Mouse (Mus musculus) cerebellum, adult 18-20 months (tissue): ENCODE results near the gene Pygo2.

Source experiments
- DNase-seq, 2 experiments: peaks; one replicate each; pipeline ENCODE4 v3.0.0; 2021

The Pygo2 gene

DNA sequence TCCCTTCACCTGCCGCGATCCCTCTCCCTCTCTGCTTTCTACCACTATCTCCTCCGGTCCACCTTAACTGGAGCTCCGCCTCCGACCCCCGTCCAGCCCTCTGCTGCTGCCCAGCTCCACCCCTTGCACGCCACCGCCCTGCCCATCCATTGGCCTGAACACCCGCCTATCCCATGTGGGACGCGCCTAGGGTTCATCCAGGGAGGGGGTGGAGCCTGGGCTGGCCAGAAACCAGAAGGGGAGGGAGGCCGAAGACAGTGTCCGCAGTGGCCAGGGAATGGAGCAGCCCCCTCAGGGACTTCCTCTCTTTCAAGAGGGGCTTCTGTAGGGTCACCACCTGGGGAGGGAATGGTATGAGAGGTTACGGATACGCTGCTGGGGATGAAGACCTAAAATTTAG, 36.4 kb upstream of the Pygo2 start:
- peak; percentile 97 to 100 for DNase-seq

DNA sequence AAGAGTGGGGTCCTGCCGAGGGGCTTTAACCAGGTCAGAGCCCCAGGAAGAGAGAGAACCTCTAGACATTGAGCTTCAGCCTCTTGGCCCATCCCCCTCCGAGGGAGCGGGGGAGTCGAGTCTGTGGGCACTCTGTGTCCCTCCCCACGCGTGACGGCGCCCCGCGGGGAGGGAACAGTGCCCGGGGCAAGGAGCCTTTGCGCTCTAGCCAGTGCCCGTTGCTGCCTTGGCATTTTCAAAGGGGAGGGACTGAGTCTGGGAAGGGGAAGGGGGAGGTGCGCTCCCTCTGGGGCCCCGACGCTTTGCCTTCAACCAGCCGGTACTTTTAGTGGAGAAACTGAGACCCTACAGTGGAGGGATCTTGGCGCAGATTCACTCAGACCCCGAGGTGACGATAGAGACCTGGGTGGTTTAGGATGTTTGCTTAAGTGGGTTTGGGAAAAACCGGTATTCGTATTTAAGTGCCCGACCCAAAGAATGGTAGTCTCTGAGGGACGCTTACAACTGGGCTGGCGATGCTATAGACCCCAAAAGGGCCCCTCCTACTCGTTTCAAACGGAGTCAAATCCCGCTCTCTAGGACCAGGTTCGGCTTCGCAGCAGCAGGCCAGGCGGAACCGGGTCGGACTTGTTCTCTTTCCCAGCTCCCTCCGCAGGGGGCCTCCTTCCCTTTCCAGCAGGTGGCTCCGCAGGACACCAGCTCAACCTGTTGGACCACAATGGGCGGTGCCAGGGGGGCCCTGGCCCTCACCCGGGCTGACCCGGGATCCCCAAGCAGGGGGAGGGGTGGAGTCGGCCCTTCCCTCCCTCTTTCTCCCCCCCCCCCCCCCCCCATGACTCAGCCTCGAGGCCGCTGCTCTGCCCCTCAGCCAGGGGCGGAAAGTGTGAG, 35.8 kb upstream of the Pygo2 start, which contains the start of gene Zbtb7b:
Gene Zbtb7b (minus strand): TSS at position 771 of the 888 bp plus-strand sequence.
- peak; percentile 84 to 89 for DNase-seq

DNA sequence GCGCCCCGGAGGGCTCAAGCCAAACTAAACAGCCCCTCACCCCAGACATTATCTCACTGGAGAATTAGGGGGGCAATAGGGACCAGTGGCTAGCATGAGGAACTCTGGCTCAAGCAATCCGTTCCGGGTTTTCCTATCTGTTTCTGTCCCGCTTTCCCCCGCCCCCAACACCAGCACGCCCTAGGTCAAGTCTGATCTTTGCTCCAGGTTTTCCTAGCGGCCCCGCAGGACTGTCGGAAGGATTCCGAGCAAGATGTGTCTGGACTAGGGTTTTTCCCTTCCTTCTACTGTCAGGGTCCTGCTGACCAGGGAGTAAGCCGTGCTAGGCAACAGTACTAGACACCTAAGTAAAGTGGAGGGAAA, 35.1 kb upstream of the Pygo2 start:
- DNase-seq = peak; percentile 87 to 89

DNA sequence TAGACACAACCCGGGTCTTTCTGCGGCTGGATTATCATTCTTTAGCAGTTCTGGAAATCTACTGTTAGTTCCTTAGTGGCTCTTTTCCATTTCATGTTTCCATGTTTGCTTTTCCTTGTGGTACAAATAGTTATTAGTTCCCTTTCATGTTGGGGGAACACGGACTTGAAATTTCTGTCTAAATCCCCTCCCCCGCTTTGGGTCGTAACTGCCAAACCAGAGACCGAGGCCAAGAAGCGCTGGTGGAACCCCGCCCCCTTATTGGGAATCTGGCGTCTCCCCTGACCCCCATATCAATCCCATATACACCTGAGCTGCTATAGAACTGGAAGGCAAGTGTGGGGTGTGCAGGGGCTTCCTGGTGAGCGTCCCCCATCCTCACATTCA, 34.6 kb upstream of the Pygo2 start:
- peak; percentile 18 to 45 for DNase-seq

DNA sequence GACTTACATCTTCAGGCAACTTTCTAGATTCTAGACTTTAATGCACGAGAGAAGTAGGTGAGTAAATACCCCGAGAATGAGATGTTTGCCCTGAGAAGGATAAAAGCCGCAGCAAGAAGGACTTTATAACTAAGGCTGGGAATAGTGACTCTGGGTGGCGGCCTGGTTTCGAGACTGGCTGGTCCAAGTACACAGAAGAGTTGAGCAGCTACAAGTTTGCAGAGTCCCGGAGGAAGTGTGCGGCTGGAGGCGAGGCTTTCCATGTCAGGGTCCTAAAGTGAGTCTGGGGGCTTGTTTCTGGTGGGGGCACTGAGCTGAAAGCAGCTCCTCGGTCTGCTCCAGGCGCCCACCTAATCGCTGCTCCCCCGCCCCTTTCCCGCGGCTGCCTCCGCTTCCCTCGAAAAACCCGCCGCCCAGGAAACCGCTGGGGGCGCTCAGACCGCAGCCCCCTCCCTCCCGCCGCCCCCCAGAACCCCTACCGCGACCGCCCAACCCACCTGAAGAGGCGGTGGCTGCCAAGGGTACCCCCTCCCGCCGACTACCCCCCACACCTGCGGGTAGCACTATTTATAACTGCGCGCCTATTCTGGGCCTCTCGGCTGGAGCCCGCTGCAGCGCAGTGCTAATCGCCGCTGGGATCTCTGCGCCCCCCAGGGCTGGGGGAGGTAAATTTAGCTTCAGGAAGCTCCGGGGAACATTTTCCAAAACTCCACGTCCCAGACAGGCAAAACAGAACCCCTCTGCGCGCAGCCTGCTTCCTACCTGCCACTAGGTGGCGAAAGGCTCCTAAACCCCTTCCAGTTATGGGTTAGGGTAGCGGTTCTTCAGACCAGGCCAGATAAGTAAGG, 34.0 kb upstream of the Pygo2 start:
- peak; percentile 76 for DNase-seq

DNA sequence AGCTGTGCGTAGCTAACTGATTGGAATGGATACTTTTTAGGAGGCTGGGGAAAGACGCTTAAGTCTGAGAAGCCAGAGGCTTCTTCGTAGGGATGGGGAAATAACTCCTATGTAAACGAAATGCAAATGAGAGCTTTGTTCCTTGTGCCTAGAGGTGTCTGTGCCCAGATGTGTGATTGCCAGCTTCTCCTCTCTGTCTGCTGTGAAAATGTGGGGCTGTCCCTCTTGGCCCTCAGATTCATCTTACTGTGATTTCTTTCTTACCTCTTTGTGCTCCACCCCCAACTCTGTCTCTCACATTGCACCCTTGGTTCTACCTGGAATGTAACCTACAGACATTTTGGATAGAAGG, 33.4 kb upstream of the Pygo2 start:
- no peak for DNase-seq

DNA sequence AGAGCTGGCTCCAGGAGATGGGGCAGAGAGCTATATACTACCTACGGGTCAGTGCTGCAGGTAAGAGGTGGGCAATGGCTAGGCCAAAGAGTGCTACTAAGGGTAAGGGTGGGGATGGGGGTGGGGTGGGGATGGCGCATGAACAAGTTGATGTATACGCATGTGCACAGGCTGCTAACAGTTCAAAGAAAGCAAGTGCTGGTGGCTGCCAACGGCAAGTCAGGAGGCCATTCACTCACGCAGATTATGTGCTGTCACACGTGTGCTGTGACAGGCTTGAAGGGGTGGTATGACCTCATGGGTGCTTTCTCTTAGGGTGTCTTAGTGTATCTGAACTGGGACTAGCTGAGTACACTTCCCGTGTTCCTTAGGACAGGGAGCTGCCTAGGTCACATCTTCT, 28.7 kb upstream of the Pygo2 start:
- no peak for DNase-seq

DNA sequence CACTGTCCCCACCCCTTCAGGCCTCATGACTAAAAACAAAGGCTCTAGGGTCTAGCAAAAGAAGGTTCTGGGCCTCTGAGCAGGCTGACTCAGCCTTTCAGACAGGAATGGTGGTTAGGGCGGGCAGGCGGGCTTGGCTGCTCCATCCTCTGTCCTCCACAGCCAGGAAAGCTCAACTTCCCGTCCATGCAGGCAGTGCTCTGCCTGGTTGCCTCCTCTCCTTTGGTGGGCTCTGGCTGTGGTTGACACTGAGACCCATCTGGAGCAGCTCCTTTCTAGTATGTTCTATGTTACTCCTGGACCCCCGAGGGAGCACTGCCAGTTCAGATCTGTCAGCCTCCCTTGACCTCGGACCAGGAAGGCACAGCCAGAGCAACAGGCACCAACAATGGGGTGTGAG, 27.3 kb upstream of the Pygo2 start, which contains the start of gene Lenep:
Gene Lenep (minus strand): TSS at position 101 of the 400 bp plus-strand sequence.
- no peak for DNase-seq

DNA sequence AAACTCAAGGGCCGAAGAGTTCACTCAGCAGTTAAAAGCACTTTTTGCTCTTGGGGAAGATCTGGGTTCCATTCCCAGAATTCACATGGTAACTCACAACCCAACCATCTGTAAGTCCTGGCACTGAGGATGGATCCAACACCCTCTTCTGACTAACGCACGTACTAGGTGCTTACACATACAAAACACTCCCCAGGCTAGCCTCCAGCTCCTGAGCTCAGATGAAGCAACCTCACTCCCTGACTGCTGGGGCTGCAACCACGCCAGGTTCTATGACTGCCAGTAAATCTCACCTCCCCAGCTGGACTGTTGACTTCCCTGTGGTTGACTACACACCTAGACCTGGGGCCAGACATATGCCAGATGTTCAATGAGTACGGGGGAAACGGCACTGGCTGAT, 23.1 kb upstream of the Pygo2 start:
- no peak for DNase-seq

DNA sequence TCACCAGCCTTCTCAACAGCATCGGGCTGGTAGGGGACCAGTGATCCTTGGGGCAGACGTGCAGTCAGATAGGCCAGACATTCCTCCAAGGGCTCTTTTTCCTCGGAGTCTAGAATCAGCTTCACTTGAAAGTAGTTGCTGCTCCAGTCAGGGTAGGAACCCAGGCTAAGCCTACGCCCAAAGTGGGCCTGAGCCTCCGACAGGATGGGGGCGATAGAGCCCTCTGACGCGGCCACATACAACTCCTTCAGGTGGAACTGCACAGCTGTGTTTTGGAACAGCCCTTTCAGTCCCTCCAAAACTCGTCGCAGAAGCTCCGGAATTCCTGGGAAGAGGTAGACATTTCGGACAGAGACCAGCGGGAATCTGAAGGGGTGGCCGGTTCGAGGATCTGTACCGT, 21.6 kb upstream of the Pygo2 start:
- DNase-seq = no peak

DNA sequence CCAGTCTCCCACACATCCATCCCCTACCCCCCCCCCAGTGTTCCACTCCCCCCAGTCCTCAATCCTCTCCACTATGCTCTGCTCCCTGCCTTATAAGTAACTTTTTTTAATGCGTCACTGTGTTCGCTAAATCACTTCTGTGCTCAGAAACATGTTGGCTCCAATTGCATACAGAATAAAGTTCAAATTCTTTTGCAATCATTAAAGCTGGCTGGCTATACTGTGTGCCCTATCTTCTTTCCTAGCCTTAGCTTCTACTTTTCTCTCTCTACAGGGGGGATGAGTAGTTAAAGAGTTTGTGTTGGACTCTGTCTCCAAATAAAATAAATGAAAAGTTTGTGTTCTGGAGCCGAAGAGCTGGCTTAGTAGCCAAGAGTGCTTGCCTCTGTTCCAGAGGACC, 20.3 kb upstream of the Pygo2 start:
- no peak for DNase-seq

DNA sequence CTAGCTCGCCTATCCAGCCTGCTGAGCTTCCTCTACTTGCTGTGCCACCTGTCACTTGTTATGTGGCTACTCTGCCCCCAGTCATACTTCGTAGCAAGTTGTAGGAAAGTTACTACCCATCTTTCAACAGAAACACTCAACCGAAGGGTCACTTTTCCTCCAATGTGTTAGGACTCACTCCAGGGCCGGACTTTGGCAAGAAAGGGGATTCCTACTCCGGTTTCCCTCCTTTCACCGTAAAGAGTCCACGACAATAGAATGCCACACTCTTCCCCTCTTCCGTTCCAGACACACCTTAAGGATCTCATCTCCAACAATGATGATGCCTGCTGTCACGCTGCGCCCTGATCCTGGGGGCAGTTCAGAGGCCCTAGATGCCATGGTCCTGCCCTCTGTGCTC, 19.1 kb upstream of the Pygo2 start:
- no peak for DNase-seq

DNA sequence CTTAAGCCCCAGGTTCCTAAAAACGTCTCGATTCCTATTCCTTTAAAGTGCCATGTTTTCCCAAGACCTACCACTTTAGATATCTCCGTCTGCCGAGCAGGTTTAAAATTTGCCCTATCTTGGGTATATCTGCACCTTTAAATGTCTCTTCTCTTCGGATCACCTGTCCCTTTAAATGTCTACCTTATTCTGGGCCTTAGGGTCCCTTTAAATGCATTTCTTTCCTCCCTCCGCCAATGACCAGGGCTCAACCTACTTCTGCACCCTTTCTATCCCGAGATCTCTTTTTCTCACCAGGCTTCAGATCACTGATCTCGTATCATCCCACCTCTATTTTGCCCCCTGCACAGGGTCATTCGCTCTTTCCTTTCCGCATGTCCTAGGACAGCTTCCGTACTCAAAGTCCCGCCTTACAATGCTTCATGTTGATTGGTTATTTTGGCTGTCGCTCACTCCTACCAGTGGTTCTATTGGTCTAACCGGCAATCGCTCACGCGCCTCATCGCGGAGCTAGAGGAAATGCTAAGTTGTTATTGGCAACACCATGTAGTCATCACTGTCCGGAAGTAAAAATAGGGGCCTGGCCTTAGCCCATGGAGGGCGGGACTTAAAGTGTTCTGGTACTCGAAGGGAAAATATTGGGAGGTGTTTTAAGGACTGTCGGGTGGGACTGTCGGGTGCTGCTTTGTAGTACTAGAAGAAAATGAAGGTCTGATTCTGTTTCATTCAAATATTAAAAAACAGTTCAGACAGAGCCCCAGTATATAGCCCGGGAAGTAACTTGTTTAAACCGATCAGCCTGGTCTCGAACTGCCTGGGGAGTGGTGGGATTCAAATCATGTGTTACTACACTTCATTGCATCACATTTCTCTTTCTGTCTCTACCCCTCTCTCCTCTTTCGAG, 18.3 kb upstream of the Pygo2 start, which contains the start of gene Flad1:
Gene Flad1 (minus strand): TSS at position 381 of the 904 bp plus-strand sequence.
- peak; percentile 95 to 99 for DNase-seq

DNA sequence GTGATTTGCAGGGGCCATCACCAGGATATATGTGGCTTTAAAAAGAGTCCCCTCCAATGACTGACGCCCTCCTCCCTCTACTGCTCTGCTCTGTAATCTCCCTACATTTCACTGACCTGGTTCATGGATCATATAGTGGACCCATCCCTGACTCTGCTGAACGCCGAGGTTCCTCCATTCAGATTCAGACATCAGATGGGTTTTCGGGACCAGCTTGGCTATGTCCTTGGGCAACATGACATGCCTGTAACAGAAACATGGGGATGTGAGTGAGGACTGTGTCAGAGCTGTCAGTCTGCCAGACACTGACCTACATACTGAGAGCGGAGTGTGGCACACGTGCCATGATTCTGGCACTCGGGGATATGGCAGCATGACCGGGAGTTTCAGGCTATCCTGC, 13.9 kb upstream of the Pygo2 start:
- DNase-seq = no peak

DNA sequence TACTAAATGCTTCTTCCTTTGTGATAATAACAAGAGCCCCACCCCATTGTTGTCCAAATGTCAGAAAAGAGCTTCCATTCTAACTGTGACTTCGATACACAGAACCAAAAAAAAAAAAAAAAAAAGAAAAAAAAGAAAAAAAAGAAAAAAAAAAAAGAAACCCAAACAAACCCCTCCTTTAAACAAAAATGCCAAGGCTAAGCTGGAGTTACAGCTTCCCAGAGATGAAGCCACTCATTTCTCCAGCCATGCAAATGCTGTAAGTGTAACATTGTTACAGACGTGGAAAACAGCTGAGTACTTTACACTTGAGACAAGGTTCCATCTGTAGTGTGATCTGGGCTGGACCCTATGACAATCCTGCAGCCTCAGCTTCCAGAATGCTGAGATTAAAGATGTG, 12.9 kb upstream of the Pygo2 start:
- no peak for DNase-seq

DNA sequence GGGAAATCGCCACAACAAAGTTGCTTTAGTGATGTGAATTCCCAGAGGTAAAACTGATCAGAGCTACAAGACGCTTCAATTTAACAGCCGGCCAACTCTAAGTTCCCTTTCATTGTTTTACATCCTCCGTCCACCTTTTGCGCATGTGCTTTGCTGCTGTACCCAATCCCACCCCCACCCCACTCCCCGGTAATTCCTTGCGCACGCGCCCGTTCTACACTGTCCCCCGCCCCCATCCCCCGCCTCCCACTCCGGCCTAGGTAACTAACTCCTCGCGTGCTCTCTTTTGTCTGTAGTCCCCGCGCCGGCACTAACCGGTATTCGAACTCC, 12.2 kb upstream of the Pygo2 start:
- DNase-seq = no peak

DNA sequence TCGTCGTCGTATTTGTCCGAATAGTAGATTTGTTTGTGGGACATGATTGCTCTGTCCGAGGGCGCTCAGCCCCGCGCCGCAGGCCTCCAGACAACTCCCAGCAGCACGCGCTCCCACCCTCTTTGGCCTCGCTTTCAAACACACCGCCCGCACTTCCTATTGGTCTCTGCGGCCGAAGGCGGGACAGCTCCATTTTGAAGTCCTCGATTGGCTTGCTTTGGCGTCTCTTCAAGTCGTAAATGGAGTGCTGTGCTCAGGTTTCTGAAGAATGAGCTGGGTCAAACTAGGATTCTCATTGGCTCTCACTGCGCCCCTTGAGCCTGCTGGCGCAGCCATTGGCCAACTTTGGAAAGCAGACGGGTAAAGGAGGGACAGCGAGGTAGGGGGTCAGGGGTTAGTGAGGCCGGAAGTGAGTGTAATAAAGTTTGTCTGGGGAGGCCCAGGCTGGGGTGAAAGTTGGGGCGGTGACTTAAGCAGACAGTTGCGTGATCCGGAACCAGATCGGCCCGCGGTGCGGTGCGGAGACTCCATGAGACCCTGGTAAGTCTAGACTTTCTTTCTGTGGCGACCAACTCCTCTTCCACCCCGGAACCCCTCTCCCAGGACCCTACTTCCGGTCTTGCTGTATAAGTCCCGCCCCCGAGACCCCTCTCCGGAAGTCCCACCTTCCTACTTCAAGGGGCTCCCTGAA, 11.7 kb upstream of the Pygo2 start, which contains the start of the genes Cks1b and Shc1:
Gene Cks1b (minus strand): TSS at position 214 of the 691 bp plus-strand sequence.
Gene Shc1 (plus strand): TSS at position 274 of the 691 bp plus-strand sequence.
- DNase-seq = peak; percentile 83 to 92

DNA sequence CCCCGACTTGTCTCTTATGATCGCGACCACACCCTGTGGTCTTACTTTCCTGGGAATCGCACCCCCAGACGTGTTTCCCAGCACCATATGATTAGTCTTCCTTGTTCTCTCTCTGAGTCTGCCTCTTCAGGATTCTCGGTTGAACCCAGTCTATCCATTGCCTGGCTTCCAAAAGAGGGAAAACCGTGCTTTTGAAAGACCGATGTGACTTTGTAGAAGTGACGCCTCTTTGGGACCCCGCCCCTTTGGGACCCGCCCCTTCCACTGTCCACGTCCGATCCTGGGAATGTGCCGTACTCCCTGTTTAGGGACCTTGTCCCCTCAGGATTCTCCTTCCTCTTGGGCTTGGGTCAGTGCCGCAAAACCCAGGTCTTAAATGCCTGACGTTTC, 11.2 kb upstream of the Pygo2 start:
- DNase-seq = no peak

DNA sequence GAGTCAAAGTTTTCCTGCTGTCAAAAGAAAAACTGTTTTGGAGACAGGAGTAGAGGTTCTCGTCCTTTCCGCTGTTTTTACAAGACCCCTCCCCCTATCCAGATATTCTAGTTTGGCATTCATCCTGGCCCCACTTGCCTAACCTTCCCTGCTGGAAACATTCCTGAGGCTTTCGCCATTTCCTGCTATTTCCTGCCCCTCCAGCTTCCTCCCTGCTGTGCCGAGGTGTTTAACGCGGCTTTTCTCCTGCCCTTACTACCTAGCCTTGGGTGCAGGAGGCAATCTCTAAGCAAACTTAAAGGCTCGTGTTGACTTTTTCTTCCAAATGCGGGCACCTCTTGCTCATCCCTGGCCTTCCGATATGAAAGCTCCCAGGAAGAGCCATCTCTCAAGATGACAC, 10.4 kb upstream of the Pygo2 start:
- no peak for DNase-seq

DNA sequence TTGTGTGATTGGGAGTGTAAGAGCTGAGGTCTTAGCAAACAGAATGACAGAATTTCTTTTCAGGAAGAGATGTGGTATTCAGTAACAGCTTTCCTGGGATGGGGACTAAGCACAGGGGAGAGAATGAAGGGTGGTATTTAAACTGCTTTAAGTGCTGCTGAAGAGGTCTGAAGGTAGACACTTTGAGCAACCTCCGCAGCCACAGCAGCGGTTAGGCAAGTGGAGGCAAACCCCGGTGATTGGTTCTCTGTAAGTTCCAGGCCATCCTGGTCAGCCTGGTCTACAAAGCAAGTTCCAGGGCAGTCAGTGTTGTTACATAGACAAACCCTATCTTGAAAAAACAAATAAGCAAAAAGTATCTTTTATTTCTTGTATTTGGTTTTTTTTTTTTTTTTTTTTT, 10.0 kb upstream of the Pygo2 start:
- no peak for DNase-seq

DNA sequence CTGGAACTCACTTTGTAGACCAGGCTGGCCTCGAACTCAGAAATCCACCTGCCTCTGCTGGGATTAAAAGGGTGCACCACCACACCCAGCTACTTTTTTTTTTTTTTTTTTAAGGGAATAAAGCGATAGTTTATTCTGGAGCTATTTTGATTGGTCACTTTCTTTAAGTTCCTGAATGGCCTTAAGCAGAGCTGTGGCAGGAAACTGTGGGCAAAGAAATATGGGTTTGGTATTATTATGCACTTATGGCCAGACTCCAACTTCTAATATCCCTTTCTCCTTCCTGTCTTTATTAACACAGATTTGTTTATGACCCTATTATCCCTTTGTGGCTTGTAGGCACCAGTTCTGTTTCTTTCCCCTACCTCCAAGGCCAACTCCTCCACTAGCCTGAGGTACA, 9.6 kb upstream of the Pygo2 start:
- DNase-seq = no peak
